Mouse (Mus musculus) embryonic stem cell, embryonic (primary cell): ENCODE data around the gene Tmem116.

Source experiments
- CTCF ChIA-PET, 4 experiments: fragments of 300-600 bp in 2 of 4; fragments of 350-600 bp in 2 of 4; sonication (Branson Sonifier 250); formaldehyde crosslinking; loops; one replicate each; lab custom pipeline; 2022; ENCODE audit warnings: inconsistent platforms in 2 of 4; lab: Charles Lee
- POLR2A ChIA-PET, 4 experiments: fragments of 300-600 bp in 2 of 4; fragments of 350-600 bp in 2 of 4; sonication (Branson Sonifier 250); formaldehyde crosslinking; loops; one replicate each; lab custom pipeline; 2022; ENCODE audit warnings: antibody characterized with exemption in 4 of 4, inconsistent platforms in 1 of 4; lab: Charles Lee

Tmem116 gene

GRCm38 (mm10) chr5:121451644-121452025 lies at the start of gene Tmem116:
TSS of gene Tmem116 (plus strand) at chr5:121451893.
- POLR2A ChIA-PET = interaction anchor here in 3 of 4 experiments (0.6 to 6.1 kb wide), 23 partner anchors 8 to 1235 kb away, joined by 3 to 46 read pairs (median 5); partner anchors contain the start of gene Naa25 (in 2 of the 3)

GRCm38 (mm10) chr5:121407856-121408255 lies 43.8 kb upstream of the Tmem116 start:
- POLR2A ChIA-PET = interaction anchor here in 3 of 4 experiments (0.6 to 22.7 kb wide), 8 partner anchors 7 to 879 kb away, joined by 3 to 681 read pairs (median 28); partner anchors contain the start of genes Naa25 (in 3 of the 3) and Trafd1 (in 1 of the 3)
- CTCF ChIA-PET = interaction anchor here in 1 of 4 experiments (0.6 kb wide), 1 partner anchor 139 kb away, joined by 3 read pairs; no protein-coding TSS in a partner anchor

More at GRCm38 (mm10) chr5:121451644-121452025, at the start of gene Tmem116:
- CTCF ChIA-PET = interaction anchor here in 2 of 4 experiments (1.5 to 2.0 kb wide), 2 partner anchors 26 to 154 kb away, joined by 3 to 4 read pairs; no protein-coding TSS in a partner anchor

GRCm38 (mm10) chr5:121410975-121411374 lies 40.7 kb upstream of the Tmem116 start:
- CTCF ChIA-PET = interaction anchor here in 2 of 4 experiments (0.6 to 1.2 kb wide), 2 partner anchors 9 to 13 kb away, joined by 3 read pairs; no protein-coding TSS in a partner anchor
- POLR2A ChIA-PET = interaction anchor here in 3 of 4 experiments (0.5 to 22.7 kb wide), 10 partner anchors 8 to 200 kb away, joined by 3 to 681 read pairs (median 9); partner anchors contain the start of gene Naa25 (in 2 of the 3)

- POLR2A ChIA-PET = interaction anchor here in 2 of 4 experiments (0.6 to 35.4 kb wide), 15 partner anchors 10 to 590 kb away, joined by 3 to 681 read pairs (median 5); partner anchors contain the start of genes Naa25 (in 2 of the 2), Sh2b3 (in 1 of the 2) and Trafd1 (in 1 of the 2)
- CTCF ChIA-PET = interaction anchor here in 1 of 4 experiments (0.7 kb wide), 1 partner anchor 9 kb away, joined by 3 read pairs; no protein-coding TSS in a partner anchor
These were observed 31.0 kb upstream of the Tmem116 start for GRCm38 (mm10) chr5:121420721-121421120.

- ChIA-PET POLR2A (interaction anchor here in 2 of 4 experiments (0.8 to 35.4 kb wide), 11 partner anchors 9 to 32 kb away, joined by 3 to 681 read pairs (median 5); partner anchors contain the start of gene Naa25 (in 2 of the 2)), CTCF (interaction anchor here in 2 of 4 experiments (0.6 to 1.1 kb wide), 3 partner anchors 11 to 18 kb away, joined by 3 read pairs; no protein-coding TSS in a partner anchor)
These were observed 28.9 kb upstream of the Tmem116 start for GRCm38 (mm10) chr5:121422787-121423186.

- CTCF ChIA-PET = interaction anchor here in 2 of 4 experiments (0.6 to 0.7 kb wide), 3 partner anchors 9 to 17 kb away, joined by 3 read pairs; no protein-coding TSS in a partner anchor
- POLR2A ChIA-PET = interaction anchor here (0.6 to 35.4 kb wide), 16 partner anchors 8 to 338 kb away, joined by 3 to 681 read pairs (median 4); partner anchors contain the start of gene Naa25 (in 2 of the 4)
These were observed 28.4 kb upstream of the Tmem116 start for GRCm38 (mm10) chr5:121423297-121423696.

- ChIA-PET POLR2A (interaction anchor here in 3 of 4 experiments (0.6 to 35.4 kb wide), 6 partner anchors 10 to 926 kb away, joined by 3 to 681 read pairs (median 10); partner anchors contain the start of gene Naa25 (in 1 of the 3)), CTCF (no interaction called here)
These were observed 22.7 kb upstream of the Tmem116 start for GRCm38 (mm10) chr5:121428954-121429353.

- CTCF ChIA-PET = interaction anchor here in 3 of 4 experiments (0.6 to 3.1 kb wide), 6 partner anchors 10 to 396 kb away, joined by 3 to 12 read pairs (median 4); no protein-coding TSS in a partner anchor
- POLR2A ChIA-PET = interaction anchor here (0.5 to 35.4 kb wide), 22 partner anchors 8 to 234 kb away, joined by 3 to 681 read pairs (median 4); partner anchors contain the start of genes Erp29 (in 2 of the 4), Naa25 (in 2 of the 4), Tmem116 (in 2 of the 4) and Rpl6 (in 1 of the 4)
These were observed 13.6 kb upstream of the Tmem116 start for GRCm38 (mm10) chr5:121438131-121438530.

GRCm38 (mm10) chr5:121438756-121439155 lies 12.9 kb upstream of the Tmem116 start:
- POLR2A ChIA-PET = interaction anchor here (0.5 to 35.4 kb wide), 28 partner anchors 7 to 238 kb away, joined by 3 to 681 read pairs (median 4); partner anchors contain the start of genes Naa25 (in 3 of the 4), Tmem116 (in 3 of the 4) and Erp29 (in 2 of the 4)
- CTCF ChIA-PET = interaction anchor here in 3 of 4 experiments (0.7 to 3.1 kb wide), 7 partner anchors 9 to 206 kb away, joined by 3 to 12 read pairs (median 4); no protein-coding TSS in a partner anchor

- CTCF ChIA-PET = interaction anchor here in 2 of 4 experiments (0.7 to 1.8 kb wide), 5 partner anchors 9 to 618 kb away, joined by 3 to 5 read pairs (median 3); partner anchors contain the start of genes Erp29 (in 1 of the 2) and Naa25 (in 1 of the 2)
- POLR2A ChIA-PET = interaction anchor here (0.6 to 35.4 kb wide), 12 partner anchors 9 to 189 kb away, joined by 3 to 681 read pairs (median 4); partner anchors contain the start of genes Adam1b (in 1 of the 4), Erp29 (in 1 of the 4) and Naa25 (in 1 of the 4)
These were observed 8.1 kb upstream of the Tmem116 start for GRCm38 (mm10) chr5:121443548-121443947.

- ChIA-PET POLR2A (interaction anchor here in 3 of 4 experiments (0.5 to 35.4 kb wide), 13 partner anchors 9 to 893 kb away, joined by 3 to 681 read pairs (median 4); partner anchors contain the start of genes Hectd4 (in 1 of the 3) and Naa25 (in 1 of the 3)), CTCF (interaction anchor here in 3 of 4 experiments (0.7 to 4.0 kb wide), 4 partner anchors 27 to 216 kb away, joined by 3 to 34 read pairs (median 8); no protein-coding TSS in a partner anchor)
These were observed 6.8 kb upstream of the Tmem116 start for GRCm38 (mm10) chr5:121444870-121445269.

GRCm38 (mm10) chr5:121448450-121448849 lies 3.2 kb upstream of the Tmem116 start:
- POLR2A ChIA-PET = interaction anchor here in 3 of 4 experiments (0.5 to 35.4 kb wide), 22 partner anchors 8 to 240 kb away, joined by 3 to 681 read pairs (median 4); partner anchors contain the start of gene Naa25 (in 2 of the 3)
- CTCF ChIA-PET = interaction anchor here (0.5 to 4.0 kb wide), 25 partner anchors 10 to 1258 kb away, joined by 3 to 34 read pairs (median 4); partner anchors contain the start of genes Adam1b (in 1 of the 4) and Trafd1 (in 1 of the 4)

- POLR2A ChIA-PET = interaction anchor here in 2 of 4 experiments (0.7 to 35.4 kb wide), 6 partner anchors 19 to 488 kb away, joined by 3 to 681 read pairs (median 3); partner anchors contain the start of genes Adam1b (in 1 of the 2) and Naa25 (in 1 of the 2)
- CTCF ChIA-PET = interaction anchor here in 3 of 4 experiments (0.7 to 2.1 kb wide), 4 partner anchors 13 to 108 kb away, joined by 3 to 11 read pairs (median 4); no protein-coding TSS in a partner anchor
These were observed 1.7 kb upstream of the Tmem116 start for GRCm38 (mm10) chr5:121449976-121450375.

GRCm38 (mm10) chr5:121450476-121450875 lies 1.2 kb upstream of the Tmem116 start:
- ChIA-PET CTCF (interaction anchor here (0.6 to 1.2 kb wide), 9 partner anchors 13 to 168 kb away, joined by 3 to 5 read pairs (median 4); no protein-coding TSS in a partner anchor), POLR2A (interaction anchor here in 3 of 4 experiments (0.7 to 35.4 kb wide), 6 partner anchors 22 to 487 kb away, joined by 3 to 681 read pairs (median 3); partner anchors contain the start of genes Adam1b (in 1 of the 3) and Naa25 (in 1 of the 3))

GRCm38 (mm10) chr5:121451203-121451602 lies 490 bp upstream of the Tmem116 start:
- POLR2A ChIA-PET = interaction anchor here in 3 of 4 experiments (0.6 to 35.4 kb wide), 13 partner anchors 10 to 1235 kb away, joined by 3 to 681 read pairs (median 7); partner anchors contain the start of genes Adam1b (in 1 of the 3) and Naa25 (in 1 of the 3)
- CTCF ChIA-PET = interaction anchor here in 3 of 4 experiments (0.6 to 1.2 kb wide), 7 partner anchors 12 to 82 kb away, joined by 3 to 5 read pairs (median 4); no protein-coding TSS in a partner anchor

- ChIA-PET POLR2A (interaction anchor here in 3 of 4 experiments (0.5 to 6.1 kb wide), 38 partner anchors 8 to 1234 kb away, joined by 3 to 46 read pairs (median 3); partner anchors contain the start of genes Naa25 (in 2 of the 3), Adam1b (in 1 of the 3) and Rpl6 (in 1 of the 3)), CTCF (interaction anchor here (0.7 to 2.0 kb wide), 6 partner anchors 9 to 183 kb away, joined by 3 to 4 read pairs (median 3); no protein-coding TSS in a partner anchor)
These were observed 555 bp downstream of the Tmem116 start, which contains the start of gene Erp29 for GRCm38 (mm10) chr5:121452026-121452869. TSS of gene Erp29 (minus strand) at chr5:121452506.
